In the genomic region with DNA sequence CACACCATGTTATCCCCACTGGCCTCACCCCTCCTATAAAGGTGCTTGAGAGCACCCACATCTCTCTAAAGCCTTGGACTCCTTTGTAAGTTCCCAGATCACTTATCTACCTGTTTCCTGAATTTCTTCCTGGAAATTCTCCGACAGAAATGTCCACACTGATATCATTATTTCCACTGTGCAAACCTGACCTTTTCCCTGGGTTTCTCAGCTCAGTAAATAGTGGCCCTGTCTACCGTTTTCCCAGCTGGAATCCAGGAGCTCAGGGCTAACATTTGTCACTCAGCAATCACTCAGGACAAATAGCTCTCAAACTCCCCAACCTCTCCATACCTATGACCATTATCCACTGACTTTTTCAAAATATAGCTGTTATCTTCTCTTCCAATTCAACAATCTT, we compare ENCODE assay signal across 23 mouse cellular contexts.
"Had no signal": no experiment of that assay in that cellular context is flagged by ENCODE, and none has a peak within 500 bp of the region (broad histone marks: within the 10 kb centered on the region; RNA-seq: fewer than 3 reads in every experiment).

No protein-coding gene starts in this region.

- H3K27me3 ChIP-seq: forebrain, embryonic 15.5 days; heart, embryonic 12.5 days; hindbrain, embryonic 13.5 days; hindbrain, embryonic 15.5 days; limb, embryonic 12.5 days had no signal

- H3K9me3 ChIP-seq: forebrain, embryonic 15.5 days; heart, embryonic 10.5 days; heart, embryonic 12.5 days; hindbrain, embryonic 13.5 days; hindbrain, embryonic 15.5 days; kidney, embryonic 15.5 days; limb, embryonic 10.5 days; limb, embryonic 12.5 days had no signal

- H3K9ac ChIP-seq: forebrain, embryonic 15.5 days; forebrain, postnatal 0 days; heart, embryonic 12.5 days; hindbrain, embryonic 13.5 days; hindbrain, embryonic 15.5 days; kidney, embryonic 15.5 days; limb, embryonic 12.5 days had no signal

- H3K4me3 ChIP-seq: forebrain, embryonic 15.5 days; heart, embryonic 10.5 days; heart, embryonic 12.5 days; hindbrain, embryonic 13.5 days; hindbrain, embryonic 15.5 days; kidney, embryonic 15.5 days; left cerebral cortex, adult 2 months; limb, embryonic 10.5 days; limb, embryonic 12.5 days had no signal

- H3K36me3 ChIP-seq: forebrain, embryonic 15.5 days; heart, embryonic 10.5 days; heart, embryonic 12.5 days; hindbrain, embryonic 13.5 days; hindbrain, embryonic 15.5 days; kidney, embryonic 15.5 days; limb, embryonic 10.5 days; limb, embryonic 12.5 days had no signal

- H3K27ac ChIP-seq: forebrain, embryonic 15.5 days; heart, embryonic 10.5 days; hindbrain, embryonic 13.5 days; hindbrain, embryonic 15.5 days; hindbrain, postnatal 0 days; kidney, embryonic 15.5 days; kidney, postnatal 0 days; left cerebral cortex, adult 2 months; limb, embryonic 10.5 days; limb, embryonic 12.5 days had no signal

- H3K4me1 ChIP-seq: hindbrain, embryonic 13.5 days had no signal

- ATAC-seq: forebrain, embryonic 15.5 days; forebrain, postnatal 0 days; hindbrain, postnatal 0 days; intestine, embryonic 16.5 days had no signal

- DNase-seq: forebrain, postnatal 0 days; gastrocnemius, postnatal 14 days; gastrocnemius, postnatal 36 days; heart, adult 18-20 months; heart, postnatal 10 days; heart, postnatal 36 days; kidney, adult 11 months; kidney, adult 2 months; kidney, adult 9 months; kidney, postnatal 14 days; kidney, postnatal 36 days had no signal

- H3K4me2 ChIP-seq: forebrain, embryonic 15.5 days; heart, embryonic 12.5 days; hindbrain, embryonic 13.5 days; hindbrain, embryonic 15.5 days; kidney, embryonic 15.5 days; limb, embryonic 12.5 days had no signal
